Mouse (Mus musculus): Measurements from ENCODE around the gene Olfm1.
A peak's percentile ranks its signal among the peaks of the same experiment; 100 is the strongest.

- TF ChIP-seq POLR2A (IDR thresholded peaks at IDR 0.05; ENCODE audit: low read depth, low read length) (no peak), MAFK (IDR thresholded peaks at IDR 0.05; ENCODE audit: insufficient replicate concordance, low read length) (no peak), CTCF (conservative IDR thresholded peaks at IDR 0.05 in 1 of 2, IDR thresholded peaks at IDR 0.05 in 1 of 2; ENCODE audit: low read depth in 2 of 2, low read length in 2 of 2) (peak; percentile 93 to 97), RAD21 (IDR thresholded peaks at IDR 0.05; ENCODE audit: low read depth, low read length) (peak; percentile 95), BHLHE40 (IDR thresholded peaks at IDR 0.05; ENCODE audit: low read depth, low read length) (no peak), E2F4 (IDR thresholded peaks at IDR 0.05; ENCODE audit: insufficient replicate concordance, low read depth, low read length) (no peak), ZNF384 (IDR thresholded peaks at IDR 0.05; ENCODE audit: low read depth, low read length) (no peak), ZKSCAN1 (IDR thresholded peaks at IDR 0.05; ENCODE audit: borderline replicate concordance, low read depth, low read length) (no peak), IRF4 (IDR thresholded peaks at IDR 0.05; ENCODE audit: low read depth, low read length) (no peak), NELFE (IDR thresholded peaks at IDR 0.05; ENCODE audit: low read depth, low read length) (peak; percentile 29; the same call in 1 of the 2 replicates), HCFC1 (IDR thresholded peaks at IDR 0.05; ENCODE audit: low read depth, low read length) (no peak)
Observed at GRCm38 (mm10) chr2:28204167-28204566, 11.4 kb downstream of the Olfm1 start.
